Mouse (Mus musculus): Measurements from ENCODE around the gene Nat8f4.
"Not testable (repeated sequence)": the region's sequence is repeated elsewhere in the genome, so short reads cannot be mapped to it uniquely, and the experiment has no call there.

Nat8f4 gene

DNA sequence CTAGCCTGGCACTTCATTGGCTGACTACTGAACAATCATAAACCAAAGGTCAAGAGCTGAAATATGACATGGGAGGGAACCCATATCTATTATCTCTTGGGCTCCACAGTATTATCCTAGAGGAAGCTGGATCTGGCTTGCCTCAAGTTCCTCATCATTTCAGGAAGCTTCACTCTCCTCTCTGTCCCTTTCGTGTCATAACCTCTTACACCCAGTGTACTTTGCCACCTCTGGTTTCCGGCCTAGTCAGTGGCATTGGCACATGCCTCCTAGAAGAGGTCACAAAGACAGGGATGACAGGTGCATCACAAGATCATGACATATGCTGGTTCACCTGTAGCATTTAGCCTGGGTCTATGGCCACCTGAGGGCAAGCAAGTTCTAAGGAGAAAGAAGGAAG lies 2.4 kb downstream of the Nat8f4 start:
- intact Hi-C loops (cut with DNase I): no loop called here

DNA sequence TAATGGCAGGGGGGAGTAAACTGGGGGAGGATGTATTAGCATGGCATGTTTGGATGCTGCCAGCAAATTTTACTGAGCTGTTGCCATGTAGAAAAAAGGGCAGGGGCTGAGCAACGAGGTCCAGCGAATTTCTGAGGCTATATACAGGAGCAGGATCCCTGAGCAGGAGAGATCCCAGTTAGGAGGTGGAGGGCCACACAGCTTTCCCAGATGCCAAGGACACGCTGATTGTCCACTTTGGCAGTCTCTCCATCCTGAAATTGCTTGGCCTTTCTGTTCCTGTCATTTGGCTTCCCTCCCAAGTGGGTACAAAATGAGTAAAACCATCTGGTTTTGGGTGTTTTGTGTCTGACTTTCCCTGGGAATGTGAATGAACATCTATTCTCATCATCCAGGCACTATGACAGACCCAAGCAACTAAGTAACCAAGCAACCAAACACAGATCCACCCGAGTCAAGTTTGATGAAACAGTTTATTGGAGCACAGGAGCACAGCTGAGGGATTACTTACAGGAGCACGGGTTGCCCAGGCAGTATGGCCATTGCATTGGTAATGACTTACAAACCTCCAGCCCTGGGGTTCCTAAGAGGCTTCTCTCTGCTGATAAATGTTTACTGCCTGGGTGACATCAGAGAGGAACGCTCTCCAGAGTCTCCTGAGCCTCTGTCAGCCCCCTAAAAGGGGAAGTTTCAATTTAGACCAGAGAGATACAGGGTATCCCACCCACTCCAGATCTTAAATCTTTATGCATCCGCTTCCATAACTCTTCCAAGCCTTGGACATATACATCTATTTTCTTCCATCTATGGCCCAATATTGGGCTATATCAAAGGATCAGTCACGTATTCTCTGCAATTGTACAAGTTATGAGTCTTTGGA lies 5.8 kb downstream of the Nat8f4 start:
- intact Hi-C loops (cut with DNase I): loop anchor here (5.0 kb wide), 2 partner anchors 67 to 108 kb away; partner anchors contain the start of gene Nat8

DNA sequence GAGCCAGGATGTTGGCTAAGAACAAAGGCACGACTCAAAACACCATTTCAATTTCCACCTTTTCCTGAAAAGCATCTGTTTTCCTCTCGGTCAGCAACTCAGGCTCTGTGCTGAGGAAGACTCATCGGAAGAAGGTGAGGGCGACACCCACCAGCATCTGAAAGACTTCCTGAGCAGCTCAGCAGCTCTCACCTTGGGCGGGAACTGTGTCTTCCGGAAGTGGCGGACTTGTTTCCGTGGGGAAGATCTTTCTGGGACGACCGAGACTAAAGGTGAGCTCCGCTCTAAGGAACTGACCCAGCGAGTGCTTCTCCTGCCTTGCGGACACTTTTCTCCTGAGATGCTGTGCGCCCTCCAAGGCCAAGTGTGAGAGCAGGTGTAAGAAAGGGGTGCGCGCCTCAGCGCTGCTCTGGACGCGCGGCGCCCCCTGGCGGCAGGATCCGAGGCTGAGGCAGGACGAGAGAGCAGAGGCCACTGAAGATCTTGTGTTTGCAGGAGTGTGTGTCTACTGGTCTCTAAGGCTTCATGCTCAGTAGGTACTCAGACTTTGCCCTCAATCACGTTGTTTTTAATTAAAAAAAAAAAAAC lies 9.5 kb downstream of the Nat8f4 start:
- intact Hi-C loops (cut with DNase I): loop anchor here (5.0 kb wide), 2 partner anchors 63 to 112 kb away; partner anchors contain the start of gene Nat8

DNA sequence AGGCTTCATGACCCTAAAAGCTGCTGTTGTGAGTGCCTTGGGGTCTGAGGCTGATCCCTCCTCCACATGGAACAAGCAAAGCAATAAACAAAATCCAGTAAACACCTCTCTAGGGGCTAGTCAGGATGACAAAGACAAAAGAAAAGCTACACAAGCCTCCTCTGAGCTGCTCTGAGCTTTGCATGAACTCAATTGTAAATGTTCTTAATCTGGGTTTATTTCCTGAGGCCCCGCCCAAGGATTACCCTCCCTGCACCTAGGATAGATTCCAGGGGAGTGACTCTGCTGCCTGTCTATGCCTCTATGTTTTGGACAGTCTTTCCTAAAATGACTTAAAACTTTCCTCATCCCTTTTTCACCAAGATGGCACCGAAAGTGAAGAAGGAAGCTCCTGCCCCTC lies 15.7 kb downstream of the Nat8f4 start:
- intact Hi-C loops (cut with DNase I): no loop called here

DNA sequence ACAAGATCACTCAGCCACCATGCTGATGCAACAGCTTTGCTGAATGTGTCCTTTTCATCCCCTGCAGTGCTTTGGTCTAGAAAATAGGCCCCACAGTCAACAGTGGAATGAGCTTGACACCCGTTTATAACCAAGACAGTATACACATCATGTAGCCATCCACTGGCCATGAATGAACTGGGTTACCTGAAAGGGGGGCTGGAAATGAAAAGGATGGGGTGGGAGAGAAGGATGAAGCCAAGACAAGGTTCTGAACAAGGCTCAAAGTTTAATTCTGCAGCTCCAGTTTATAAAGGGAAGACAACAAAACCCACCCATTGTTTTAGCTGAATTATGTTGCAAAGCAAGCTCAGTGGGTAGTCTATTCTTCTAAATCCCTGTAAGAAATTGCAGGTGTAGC lies 20.4 kb downstream of the Nat8f4 start:
- intact Hi-C loops (cut with DNase I): no loop called here

DNA sequence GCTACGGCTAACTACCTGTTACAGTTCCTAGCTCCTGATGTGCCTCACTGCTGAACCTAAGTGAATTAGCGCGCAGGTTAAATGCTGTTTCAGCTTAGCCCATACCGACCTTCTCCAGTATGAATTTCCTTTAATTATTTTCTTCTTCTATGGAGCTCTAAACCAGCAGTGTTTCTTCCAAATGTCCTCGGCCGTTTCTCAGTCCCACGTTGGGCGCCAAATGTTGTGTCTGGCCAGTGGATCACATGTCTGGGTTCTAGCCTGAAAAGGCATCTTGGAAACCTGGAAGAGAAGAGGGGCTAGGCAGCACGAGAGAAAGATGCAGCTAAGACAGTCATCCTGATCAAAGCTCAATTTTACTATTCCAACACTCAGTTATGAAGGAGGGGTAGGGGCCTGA lies 21.4 kb downstream of the Nat8f4 start:
- intact Hi-C loops (cut with DNase I): not testable (repeated sequence)

DNA sequence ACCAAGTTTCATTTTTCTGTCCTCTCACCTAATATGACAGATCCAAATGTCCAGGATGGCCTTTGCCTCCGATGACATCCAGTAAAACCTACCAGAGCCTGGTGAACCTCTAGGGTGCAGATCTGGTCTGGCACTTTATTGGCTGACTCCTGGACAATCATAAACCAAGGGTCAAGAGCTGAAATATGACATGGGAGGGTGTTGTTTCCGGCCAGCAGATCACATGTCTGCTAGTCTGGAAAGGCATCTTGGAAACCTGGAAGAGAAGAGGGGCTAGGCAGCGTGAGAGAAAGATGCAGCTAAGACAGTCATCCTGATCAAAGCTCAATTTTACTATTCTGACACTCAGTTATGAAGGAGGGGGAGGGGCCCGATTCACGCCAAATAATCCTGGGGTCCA lies 35.7 kb downstream of the Nat8f4 start, which contains the start of gene Nat8f2:
Gene Nat8f2 (minus strand): TSS at position 153 of the 400 bp plus-strand sequence.
- intact Hi-C loops (cut with DNase I): not testable (repeated sequence)

DNA sequence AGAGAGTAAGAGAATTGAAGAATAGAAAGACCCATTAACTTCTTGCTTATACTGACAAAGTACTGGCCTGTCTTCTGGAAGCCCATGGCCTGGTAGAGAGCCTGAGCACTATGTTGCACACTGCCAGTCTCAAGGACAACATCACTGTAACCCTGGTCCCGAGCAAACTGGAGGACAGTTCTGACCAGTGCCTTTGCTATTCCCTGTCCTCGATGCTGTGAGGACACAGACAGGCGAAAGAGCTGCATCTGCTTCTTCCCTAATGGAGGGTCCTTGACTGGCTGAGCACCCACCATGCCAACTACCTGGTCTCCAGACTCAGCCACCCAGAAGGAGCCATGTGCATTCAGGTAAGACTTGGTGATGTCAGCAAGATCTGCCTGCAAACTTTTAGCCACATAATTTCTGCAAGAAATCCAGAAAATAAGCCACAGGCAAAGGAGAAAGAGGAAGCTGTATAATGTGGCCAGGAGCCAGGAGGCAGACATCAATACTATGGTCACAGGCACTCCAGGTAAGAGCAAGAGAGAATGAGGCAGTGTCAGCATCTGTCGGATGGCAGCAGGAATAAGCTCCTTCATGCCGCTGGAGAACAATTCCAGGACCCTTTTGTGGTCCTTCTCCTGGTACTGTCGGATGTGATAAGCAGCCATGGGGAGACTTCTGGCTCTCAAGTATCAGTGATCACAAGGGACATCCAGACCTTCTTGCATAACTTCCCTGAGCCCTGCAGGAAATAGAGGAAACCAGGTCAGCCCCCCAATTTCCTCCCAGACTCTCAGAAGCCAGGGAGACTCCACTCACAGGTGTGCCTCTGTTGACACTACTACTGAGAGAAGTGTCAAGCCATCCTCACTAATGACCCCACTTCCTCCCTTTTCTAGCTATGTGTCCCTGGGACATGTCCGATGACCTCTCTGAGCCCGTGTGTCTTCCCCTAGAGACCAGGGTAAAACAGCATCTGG lies 36.7 kb downstream of the Nat8f4 start:
- intact Hi-C loops (cut with DNase I): no loop called here

DNA sequence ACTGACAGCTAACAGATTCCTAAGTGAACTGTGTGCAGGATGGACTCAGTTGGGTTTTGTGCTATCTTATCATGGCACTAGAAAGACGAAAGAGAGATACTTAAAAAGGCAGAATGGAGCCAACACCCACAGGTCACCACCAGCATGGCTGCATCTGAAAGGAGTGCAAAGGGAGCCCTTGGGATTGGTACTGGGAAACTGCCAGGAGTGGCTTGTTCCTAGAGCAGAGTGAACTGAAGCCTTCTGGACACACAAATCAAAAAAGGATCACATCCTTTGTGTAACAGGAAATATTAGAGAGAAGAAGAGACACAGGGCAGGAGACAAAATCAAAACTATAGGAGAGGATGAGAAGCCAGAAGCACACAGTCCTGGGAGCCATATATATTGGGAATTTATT lies 37.7 kb downstream of the Nat8f4 start:
- intact Hi-C loops (cut with DNase I): not testable (repeated sequence)

DNA sequence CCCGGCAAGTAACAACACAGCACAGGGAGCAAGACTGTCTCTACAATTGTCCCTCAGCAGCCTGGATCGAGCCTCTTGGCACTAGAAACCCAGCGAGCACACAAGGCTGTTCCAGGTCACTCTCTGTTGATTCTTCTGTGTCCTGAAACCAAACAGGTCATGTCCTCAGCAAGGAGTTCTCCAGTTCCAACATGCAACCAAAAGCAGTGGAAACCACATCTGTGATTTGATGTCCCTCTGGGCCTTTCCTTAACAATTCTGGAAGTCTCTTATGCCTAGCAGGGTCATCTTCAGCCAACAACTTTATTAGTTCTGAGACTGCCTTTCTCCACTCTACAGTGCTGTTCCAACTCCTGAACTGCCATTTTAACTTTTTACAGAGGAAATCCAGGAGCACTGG lies 38.5 kb downstream of the Nat8f4 start:
- intact Hi-C loops (cut with DNase I): not testable (repeated sequence)

DNA sequence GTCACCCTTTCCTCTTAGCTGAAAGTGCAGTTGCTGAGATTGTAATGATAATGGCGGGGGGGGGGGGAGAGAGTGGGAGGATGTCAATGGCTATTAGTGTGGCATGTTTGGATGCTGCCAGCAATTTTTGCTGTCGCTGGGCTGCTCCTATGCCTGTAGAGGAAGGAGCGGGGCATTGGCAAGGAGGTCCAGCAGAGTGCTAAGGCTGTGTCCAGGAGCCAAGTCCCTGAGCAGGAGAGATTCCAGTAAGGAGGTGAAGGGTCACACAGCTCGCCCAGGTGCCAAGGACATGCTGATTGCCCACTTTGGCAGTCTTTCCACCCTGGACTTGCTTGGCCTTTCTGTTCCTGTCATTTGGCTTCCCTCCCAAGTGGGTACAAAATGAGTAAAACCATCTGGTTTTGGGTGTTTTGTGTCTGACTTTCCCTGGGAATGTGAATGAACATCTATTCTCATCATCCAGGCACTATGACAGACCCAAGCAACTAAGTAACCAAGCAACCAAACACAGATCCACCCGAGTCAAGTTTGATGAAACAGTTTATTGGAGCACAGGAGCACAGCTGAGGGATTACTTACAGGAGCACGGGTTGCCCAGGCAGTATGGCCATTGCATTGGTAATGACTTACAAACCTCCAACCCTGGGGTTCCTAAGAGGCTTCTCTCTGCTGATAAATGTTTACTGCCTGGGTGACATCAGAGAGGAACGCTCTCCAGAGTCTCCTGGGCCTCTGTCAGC lies 39.6 kb downstream of the Nat8f4 start:
- intact Hi-C loops (cut with DNase I): not testable (repeated sequence)

DNA sequence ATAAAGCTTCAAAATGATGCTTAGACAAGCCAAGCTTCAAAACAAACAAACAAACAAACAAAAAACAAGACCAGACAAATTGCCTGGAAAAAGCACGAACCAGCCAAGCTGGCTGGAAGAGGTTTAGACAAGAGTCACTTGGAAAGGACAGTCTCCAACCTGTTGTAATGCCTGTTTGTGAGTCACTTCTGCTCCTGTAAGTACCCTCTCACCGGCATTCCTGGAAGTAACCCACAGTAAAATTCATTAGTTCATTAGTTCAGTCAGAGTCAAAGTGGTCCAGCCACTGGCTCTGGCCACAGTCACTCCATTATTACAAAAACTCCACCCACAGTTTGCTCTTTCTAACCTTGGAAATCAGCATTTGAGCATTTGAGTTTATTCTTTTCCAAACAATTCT lies 40.8 kb downstream of the Nat8f4 start:
- intact Hi-C loops (cut with DNase I): no loop called here

DNA sequence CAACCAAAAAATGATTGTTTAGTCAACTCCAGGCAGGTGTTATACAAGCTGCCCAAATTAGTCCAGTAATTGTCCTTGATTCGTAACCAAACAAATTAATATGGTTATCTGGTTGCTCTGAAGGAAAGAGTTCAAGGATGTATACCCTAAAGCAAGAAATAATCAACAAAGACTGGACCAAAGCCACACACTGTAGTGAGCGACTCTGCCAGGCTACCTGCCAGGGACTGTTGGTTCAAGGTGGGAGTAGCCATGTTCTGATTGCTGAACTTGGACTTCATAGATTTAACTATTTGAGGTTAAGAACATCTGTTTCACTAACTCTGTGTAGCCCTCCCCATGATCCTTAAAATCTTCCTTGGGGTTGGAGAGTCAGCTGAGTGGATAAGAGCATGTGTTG lies 41.5 kb downstream of the Nat8f4 start:
- intact Hi-C loops (cut with DNase I): no loop called here

DNA sequence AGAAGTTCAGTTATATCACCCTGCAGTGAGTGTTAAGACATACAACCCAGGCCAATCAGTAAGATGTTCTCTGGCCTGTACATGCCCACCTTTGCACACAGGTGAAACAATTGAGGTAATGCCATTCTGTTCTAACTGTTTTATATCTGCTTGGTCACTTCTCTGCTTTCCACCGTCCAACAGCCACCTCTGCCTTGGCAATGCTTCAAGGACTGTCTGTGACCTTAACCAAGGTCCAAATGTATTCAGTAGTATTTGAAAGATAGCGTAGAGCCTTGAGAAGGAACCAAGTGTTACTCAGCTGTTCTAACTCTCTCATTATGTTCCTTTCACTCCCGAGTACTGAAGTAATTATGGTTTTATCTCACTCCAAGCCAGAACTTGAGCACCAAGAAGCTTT lies 42.1 kb downstream of the Nat8f4 start:
- intact Hi-C loops (cut with DNase I): no loop called here

DNA sequence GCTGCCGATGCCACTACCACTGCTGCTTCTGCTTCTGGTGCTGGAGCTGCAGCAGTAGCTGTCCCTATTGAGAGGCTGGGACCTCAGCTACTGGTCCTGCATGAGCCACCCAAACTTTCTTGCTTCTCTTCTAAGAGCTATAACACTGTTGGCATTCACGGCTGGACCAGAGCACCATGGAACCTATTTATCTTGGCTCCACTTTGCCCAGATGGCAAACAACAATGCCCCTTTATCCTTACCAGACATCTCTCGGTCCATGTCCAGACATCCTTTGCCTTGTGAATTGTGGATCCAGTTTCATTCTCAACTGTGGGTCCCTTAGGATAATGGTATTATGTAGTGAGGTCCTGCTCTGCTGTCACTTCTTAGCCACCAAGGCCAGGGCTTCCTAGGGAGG lies 43.4 kb downstream of the Nat8f4 start:
- intact Hi-C loops (cut with DNase I): no loop called here

DNA sequence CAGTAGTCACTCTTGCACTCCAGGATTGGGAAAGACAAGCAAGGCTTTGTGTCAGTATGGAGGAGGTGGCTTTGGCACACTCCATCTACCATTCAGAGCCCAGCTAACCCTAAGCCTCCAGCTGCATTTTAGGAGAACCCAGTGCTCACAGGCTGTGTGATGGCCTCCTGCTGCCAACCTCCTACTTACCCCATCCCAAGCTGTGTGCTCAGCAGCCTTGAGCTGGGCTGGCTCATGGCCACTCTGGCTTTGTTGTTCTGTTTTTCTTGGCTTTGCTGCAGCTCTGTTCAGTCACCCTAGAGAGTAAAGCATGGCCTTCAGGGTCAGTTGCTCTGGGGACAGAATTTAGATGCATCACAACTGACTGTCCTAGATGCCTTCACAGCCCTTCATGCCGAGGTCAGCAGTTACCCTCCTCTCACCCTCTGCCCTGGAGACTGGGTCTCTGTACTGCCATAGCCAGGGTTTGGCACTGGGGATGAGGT lies 48.4 kb downstream of the Nat8f4 start:
- intact Hi-C loops (cut with DNase I): no loop called here

DNA sequence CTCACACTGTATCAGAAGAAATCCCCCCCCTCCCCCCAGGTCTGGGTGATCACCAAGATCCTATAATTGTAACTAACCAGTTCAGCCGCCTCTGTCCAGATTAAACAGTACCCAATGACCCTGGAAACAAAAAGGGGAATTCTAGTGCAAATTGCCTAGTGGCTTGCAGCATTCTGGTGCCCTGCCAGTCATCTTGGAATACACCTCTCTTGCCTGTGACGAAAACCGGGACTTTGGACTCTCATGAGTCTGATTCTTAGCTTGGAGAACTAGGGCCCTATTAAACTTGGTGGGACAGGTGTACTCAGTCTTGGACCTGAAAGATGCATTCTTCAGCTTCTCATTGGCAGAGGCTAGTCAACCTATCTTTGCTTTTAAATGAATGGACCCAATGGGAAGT lies 51.2 kb downstream of the Nat8f4 start:
- intact Hi-C loops (cut with DNase I): no loop called here

DNA sequence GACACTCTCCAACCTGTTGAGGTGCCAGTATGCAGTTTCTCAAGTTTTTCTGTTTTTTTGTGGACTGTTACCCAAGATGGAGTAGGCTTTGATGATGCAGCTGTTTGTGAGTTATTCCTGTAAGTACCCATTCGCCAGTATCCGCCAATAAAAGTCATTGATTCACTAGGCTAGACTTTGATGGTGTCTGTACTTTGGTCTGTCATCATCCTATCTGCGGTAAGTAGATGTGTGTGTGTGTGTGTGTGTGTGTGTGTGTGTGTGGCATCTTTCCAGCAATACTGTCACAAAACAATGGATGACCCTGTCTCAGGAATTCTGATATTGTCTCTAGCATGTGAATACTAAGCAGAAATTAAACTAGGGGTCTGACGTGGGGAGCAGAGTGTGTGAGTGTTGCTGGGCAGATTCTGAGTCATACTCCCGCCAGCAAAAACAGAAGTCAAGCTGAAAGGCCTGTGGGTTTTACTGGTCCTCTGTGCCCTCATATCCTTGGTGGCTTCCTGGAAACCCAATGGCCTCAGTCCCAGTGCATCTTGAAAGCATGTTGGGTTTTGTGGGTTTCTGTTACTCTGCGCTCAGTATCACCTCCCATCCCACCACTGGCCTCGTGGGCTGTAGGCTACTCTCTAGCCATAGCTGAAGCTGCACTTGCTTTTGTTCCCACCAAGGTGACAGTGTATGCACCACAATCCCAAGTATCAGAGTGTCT lies 53.5 kb downstream of the Nat8f4 start:
- intact Hi-C loops (cut with DNase I): no loop called here

DNA sequence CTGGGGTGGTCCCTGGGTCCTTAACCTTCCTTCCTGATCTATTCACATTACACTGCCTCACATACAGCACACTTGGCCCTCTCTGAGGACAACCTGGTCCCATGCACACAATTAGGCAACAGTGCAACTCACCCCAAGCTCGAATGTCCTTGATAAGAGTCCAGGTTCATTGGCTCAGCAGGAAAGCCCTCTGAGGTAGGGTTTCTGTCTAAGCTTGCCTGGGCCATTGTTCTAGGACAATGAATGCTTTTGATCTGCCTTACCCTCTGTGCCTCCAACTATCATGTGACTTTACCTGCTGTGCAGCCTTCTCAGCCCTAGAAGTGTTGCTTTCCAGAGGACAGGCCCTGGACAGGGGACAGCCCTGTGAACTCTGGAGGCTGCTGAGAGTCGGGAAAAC lies 55.4 kb downstream of the Nat8f4 start:
- intact Hi-C loops (cut with DNase I): no loop called here
